Mouse (Mus musculus) brain, embryonic 14.5 days (tissue): ENCODE measurements around the gene AU021092. TPM values are rescaled to one million over a fixed set of nuclear protein-coding genes. Genes with fewer than 3 reads are reported as not detected.
A peak's percentile ranks its signal among the peaks of the same experiment; 100 is the strongest.

Experiments
- DNase-seq: peaks from one replicate; pipeline ENCODE4 v3.0.0-alpha.2; 2011; ENCODE audit warnings: low read depth
- CTCF ChIP-seq: fragments of 200-500 bp; IDR thresholded peaks from 2 replicates; pipeline ENCODE4 v1.5.1; 2012; ENCODE audit warnings: inconsistent platforms, mild to moderate bottlenecking, moderate library complexity, borderline replicate concordance; ENCODE audit not compliant: insufficient read depth, insufficient read length; ENCODE audit errors: extremely low read depth
- POLR2A ChIP-seq: fragments of 200-500 bp; IDR thresholded peaks from 2 replicates; pipeline ENCODE4 v1.6.1; 2012; ENCODE audit warnings: mild to moderate bottlenecking, inconsistent platforms, borderline replicate concordance; ENCODE audit not compliant: poor library complexity, insufficient read depth, insufficient read length, severe bottlenecking; ENCODE audit errors: extremely low read depth
- polyA plus RNA-seq: library from polyadenylated mRNA; depleted of rRNA; stranded (reverse); fragments of >200 nt; gene quantifications from 2 replicates; pipeline ENCODE4 v1.2.3, GENCODE M21; 2012

AU021092 gene
- polyA plus RNA-seq, 1 experiment: 14.9 TPM

- no peak for DNase-seq
- no peak for TF ChIP-seq POLR2A
- no peak for TF ChIP-seq CTCF
These were observed 16.6 kb downstream of the AU021092 start for GRCm38 (mm10) chr16:5205431-5205970.

- peak; percentile 91 for DNase-seq
- TF ChIP-seq POLR2A (peak; percentile 32; the same call in 1 of the 2 replicates), CTCF (no peak)
These were observed 18.2 kb downstream of the AU021092 start, which contains the start of gene Nagpa for GRCm38 (mm10) chr16:5203668-5204433. TSS of gene Nagpa (minus strand) at chr16:5204012.

GRCm38 (mm10) chr16:5203200-5203599 is 18.9 kb downstream of the AU021092 start:
- no peak for DNase-seq

GRCm38 (mm10) chr16:5202681-5203080 is 19.4 kb downstream of the AU021092 start:
- TF ChIP-seq POLR2A: no peak
- TF ChIP-seq CTCF: peak; percentile 72
- DNase-seq: peak; percentile 64

More at GRCm38 (mm10) chr16:5203200-5203599, 18.9 kb downstream of the AU021092 start:
- TF ChIP-seq CTCF: no peak
- no peak for TF ChIP-seq POLR2A

GRCm38 (mm10) chr16:5195080-5195479 is 27.0 kb downstream of the AU021092 start:
- DNase-seq: peak; percentile 50

GRCm38 (mm10) chr16:5186234-5186633 is 35.9 kb downstream of the AU021092 start:
- no peak for DNase-seq
- no peak for TF ChIP-seq CTCF
- TF ChIP-seq POLR2A: no peak

More at GRCm38 (mm10) chr16:5195080-5195479, 27.0 kb downstream of the AU021092 start:
- TF ChIP-seq CTCF (peak; percentile 70), POLR2A (no peak)

- TF ChIP-seq CTCF (no peak), POLR2A (no peak)
- DNase-seq: no peak
These were observed 36.4 kb downstream of the AU021092 start for GRCm38 (mm10) chr16:5185691-5186090.

- DNase-seq: no peak
- no peak for TF ChIP-seq CTCF
- no peak for TF ChIP-seq POLR2A
These were observed 37.1 kb downstream of the AU021092 start for GRCm38 (mm10) chr16:5184956-5185355.

GRCm38 (mm10) chr16:5184101-5184500 is 38.0 kb downstream of the AU021092 start:
- DNase-seq: no peak
- no peak for TF ChIP-seq CTCF
- no peak for TF ChIP-seq POLR2A

- DNase-seq: no peak
- TF ChIP-seq POLR2A (no peak), CTCF (no peak)
These were observed 38.7 kb downstream of the AU021092 start for GRCm38 (mm10) chr16:5183310-5183975.

- no peak for DNase-seq
- TF ChIP-seq CTCF: no peak
These were observed 49.5 kb downstream of the AU021092 start for GRCm38 (mm10) chr16:5172636-5173035.
